Mouse (Mus musculus): ENCODE measurements around the gene Atp5g1. TPM values are rescaled to one million over a fixed set of nuclear protein-coding genes. Genes with fewer than 3 reads are reported as not detected.

The Atp5g1 gene
- total RNA-seq, 2 experiments from 2014 or later: 137 to 878 TPM

GRCm38 (mm10) chr11:96034116-96034515 is 41.4 kb downstream of the Atp5g1 start:
- ATAC-seq (replicated peaks; ENCODE audit: low FRiP score, low TSS enrichment, poor library complexity, severe bottlenecking): no peak

- no peak for ATAC-seq (replicated peaks; ENCODE audit: low FRiP score, low TSS enrichment, poor library complexity, severe bottlenecking)
These were observed 42.2 kb downstream of the Atp5g1 start for GRCm38 (mm10) chr11:96033264-96033663.

- ATAC-seq (replicated peaks; ENCODE audit: low FRiP score, low TSS enrichment, poor library complexity, severe bottlenecking): no peak
These were observed 43.8 kb downstream of the Atp5g1 start for GRCm38 (mm10) chr11:96031701-96032100.

- ATAC-seq (replicated peaks; ENCODE audit: low FRiP score, low TSS enrichment, poor library complexity, severe bottlenecking): no peak
These were observed 44.9 kb downstream of the Atp5g1 start for GRCm38 (mm10) chr11:96030571-96030970.

GRCm38 (mm10) chr11:96028130-96028529 is 47.3 kb downstream of the Atp5g1 start:
- ATAC-seq (replicated peaks; ENCODE audit: low FRiP score, low TSS enrichment, poor library complexity, severe bottlenecking): no peak

GRCm38 (mm10) chr11:96020622-96021021 is 54.8 kb downstream of the Atp5g1 start:
- ATAC-seq (replicated peaks; ENCODE audit: low FRiP score, low TSS enrichment, poor library complexity, severe bottlenecking): no peak

Other genes starting within 250 kb of the Atp5g1 start
- 4.4 and 5.0 TPM in 2 replicates for gene Gngt2, start 238.5 kb downstream of the Atp5g1 start, total RNA-seq (2014; fragmentation: Nextera tagmentation)
- gene Gngt2, start 238.5 kb downstream of the Atp5g1 start, total RNA-seq (2017): 4.0 and 4.6 TPM in 2 replicates
- 5.9 and 8.9 TPM in 2 replicates for gene Abi3, start 233.2 kb downstream of the Atp5g1 start, total RNA-seq (2014; fragmentation: Nextera tagmentation)
- gene Abi3, start 233.2 kb downstream of the Atp5g1 start, total RNA-seq (2017): 3.4 and 5.7 TPM in 2 replicates
- not detected in 2 replicates for gene B4galnt2, start 160.8 kb downstream of the Atp5g1 start, total RNA-seq (2014; fragmentation: Nextera tagmentation)
- not detected in 2 replicates for gene B4galnt2, start 160.8 kb downstream of the Atp5g1 start, total RNA-seq (2017)
- 0.02 TPM in 1 of 2 replicates, not detected in the other for gene Igf2bp1, start 69.7 kb downstream of the Atp5g1 start, total RNA-seq (2014; fragmentation: Nextera tagmentation)
- gene Igf2bp1, start 69.7 kb downstream of the Atp5g1 start, total RNA-seq (2017): not detected in 2 replicates
- gene Gip, start 51.1 kb downstream of the Atp5g1 start, total RNA-seq (2014; fragmentation: Nextera tagmentation): not detected in 2 replicates
- not detected in 2 replicates for gene Gip, start 51.1 kb downstream of the Atp5g1 start, total RNA-seq (2017)
- gene Snf8, start 40.8 kb downstream of the Atp5g1 start, total RNA-seq (2014; fragmentation: Nextera tagmentation): 94.1 and 96.1 TPM in 2 replicates
- gene Snf8, start 40.8 kb downstream of the Atp5g1 start, total RNA-seq (2017): 37.3 and 54.3 TPM in 2 replicates
- gene Ube2z, start 10.3 kb downstream of the Atp5g1 start, total RNA-seq (2014; fragmentation: Nextera tagmentation): 25.4 and 27.5 TPM in 2 replicates
- gene Ube2z, start 10.3 kb downstream of the Atp5g1 start, total RNA-seq (2017): 14.6 and 19.4 TPM in 2 replicates
- gene Calcoco2, start 36.3 kb upstream of the Atp5g1 start, total RNA-seq (2014; fragmentation: Nextera tagmentation): not detected in 2 replicates
- gene Calcoco2, start 36.3 kb upstream of the Atp5g1 start, total RNA-seq (2017): not detected in 2 replicates
- gene Ttll6, start 58.1 kb upstream of the Atp5g1 start, total RNA-seq (2014; fragmentation: Nextera tagmentation): not detected in 2 replicates
- gene Ttll6, start 58.1 kb upstream of the Atp5g1 start, total RNA-seq (2017): not detected in 2 replicates
- not detected in 2 replicates for gene Hoxb13, start 118.6 kb upstream of the Atp5g1 start, total RNA-seq (2014; fragmentation: Nextera tagmentation)
- gene Hoxb13, start 118.6 kb upstream of the Atp5g1 start, total RNA-seq (2017): not detected in 2 replicates
- not detected in 2 replicates for gene Hoxb9, start 195.8 kb upstream of the Atp5g1 start, total RNA-seq (2014; fragmentation: Nextera tagmentation)
- gene Hoxb9, start 195.8 kb upstream of the Atp5g1 start, total RNA-seq (2017): not detected in 2 replicates
- gene Hoxb8, start 206.2 kb upstream of the Atp5g1 start, total RNA-seq (2014; fragmentation: Nextera tagmentation): not detected in 2 replicates
- not detected in 2 replicates for gene Hoxb8, start 206.2 kb upstream of the Atp5g1 start, total RNA-seq (2017)
- gene Hoxb7, start 211.0 kb upstream of the Atp5g1 start, total RNA-seq (2014; fragmentation: Nextera tagmentation): not detected in 2 replicates
- gene Hoxb7, start 211.0 kb upstream of the Atp5g1 start, total RNA-seq (2017): not detected in 2 replicates
- gene Hoxb6, start 216.8 kb upstream of the Atp5g1 start, total RNA-seq (2014; fragmentation: Nextera tagmentation): not detected in 2 replicates
- gene Hoxb6, start 216.8 kb upstream of the Atp5g1 start, total RNA-seq (2017): 0.72 TPM in 1 of 2 replicates, not detected in the other
- not detected in 2 replicates for gene Hoxb5, start 227.7 kb upstream of the Atp5g1 start, total RNA-seq (2014; fragmentation: Nextera tagmentation)
- gene Hoxb5, start 227.7 kb upstream of the Atp5g1 start, total RNA-seq (2017): not detected in 2 replicates
- 0.12 and 0.66 TPM in 2 replicates for gene Hoxb4, start 242.6 kb upstream of the Atp5g1 start, total RNA-seq (2014; fragmentation: Nextera tagmentation)
- 0.70 and 1.9 TPM in 2 replicates for gene Hoxb4, start 242.6 kb upstream of the Atp5g1 start, total RNA-seq (2017)
- 0.28 and 0.79 TPM in 2 replicates for gene Hoxb3, start 247.7 kb upstream of the Atp5g1 start, total RNA-seq (2014; fragmentation: Nextera tagmentation)
- not detected in 2 replicates for gene Hoxb3, start 247.7 kb upstream of the Atp5g1 start, total RNA-seq (2017)

Data from megakaryocyte-erythroid progenitor cell, adult 5-6 weeks (primary cell).